Mouse (Mus musculus) testis, adult 2 months (tissue): ENCODE measurements around the gene Atp5mpl.

Source experiments
- CTCF ChIP-seq: fragments of 200-500 bp; IDR thresholded peaks from 2 replicates; pipeline ENCODE4 v1.5.1; 2012; ENCODE audit warnings: low read depth, mild to moderate bottlenecking, inconsistent platforms, low read length, moderate library complexity; ENCODE audit not compliant: control insufficient read depth, insufficient read depth, insufficient replicate concordance
- POLR2A ChIP-seq: fragments of 200-500 bp; IDR thresholded peaks from 2 replicates; pipeline ENCODE4 v1.6.1; 2012; ENCODE audit warnings: low read depth, mild to moderate bottlenecking, inconsistent platforms, low read length, moderate library complexity; ENCODE audit not compliant: control insufficient read depth

GRCm38 (mm10) chr12:112001223-112001622 lies 34.4 kb upstream of the Atp5mpl start:
- TF ChIP-seq CTCF (no peak), POLR2A (no peak)
